Mouse (Mus musculus) MEL-GATA-1-ER (cell line): ENCODE data around the gene Tns3.

Experiments used
- DNase-seq: peaks from one replicate; pipeline ENCODE4 v3.0.0-alpha.2; 2012; ENCODE audit warnings: low read depth; ENCODE audit errors: extremely low read depth

Gene Tns3

DNA sequence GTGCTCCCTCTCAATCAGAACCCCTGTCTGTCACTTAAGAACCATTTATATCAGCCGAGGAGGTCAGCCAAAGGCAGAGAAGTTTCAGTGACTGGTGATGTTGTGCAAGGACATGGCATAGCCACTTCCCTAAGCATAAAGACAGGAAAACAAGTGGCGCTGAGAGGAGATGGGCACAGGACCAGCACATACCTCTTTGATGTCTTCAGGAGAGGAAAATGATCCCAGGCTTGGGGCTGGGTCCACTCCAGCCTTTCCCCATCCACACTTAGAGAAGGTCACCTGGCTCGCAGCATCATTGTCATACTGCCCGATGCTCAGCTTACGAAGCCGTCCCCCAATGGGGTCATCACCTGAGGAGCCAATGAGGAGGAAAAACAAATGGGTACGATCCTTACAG lies 185.0 kb downstream of the Tns3 start:
- no peak for DNase-seq

DNA sequence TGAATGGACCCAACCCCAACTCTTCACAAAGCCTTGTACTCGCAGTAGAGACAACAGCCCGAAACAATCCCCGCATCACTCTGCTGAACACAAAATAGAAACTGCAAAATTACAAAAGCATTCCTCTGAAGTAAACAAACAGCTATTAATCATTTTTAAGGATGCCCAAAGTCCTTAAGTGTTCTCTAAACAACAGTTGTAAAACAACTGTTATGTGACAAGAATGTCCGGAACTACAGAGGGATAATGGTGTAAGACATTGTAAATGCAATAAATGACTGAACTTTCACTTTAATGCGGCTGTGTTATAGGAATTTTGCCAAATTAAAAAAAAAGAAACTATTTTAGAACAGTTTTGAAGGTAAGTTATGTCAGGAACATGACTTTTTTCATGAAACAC lies 190.7 kb downstream of the Tns3 start:
- no peak for DNase-seq

DNA sequence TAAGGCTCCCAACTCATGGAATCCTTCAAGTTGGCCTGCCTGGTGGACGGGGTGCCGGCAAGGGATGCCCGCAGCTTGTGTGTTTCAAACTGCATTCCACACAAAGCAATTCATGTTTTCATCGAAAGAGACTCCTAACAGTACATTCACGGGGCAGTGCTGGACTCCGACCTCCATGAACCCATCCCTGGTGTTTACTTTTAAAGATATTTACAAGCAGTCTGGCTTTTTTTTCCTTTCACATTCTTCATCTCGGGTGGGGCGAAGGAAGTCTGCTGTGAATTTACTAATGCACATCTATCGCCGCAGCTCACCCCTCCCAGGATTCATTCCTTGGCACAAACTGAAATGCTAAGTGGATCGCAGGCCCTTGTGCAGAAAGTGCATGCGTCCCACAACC lies 191.9 kb downstream of the Tns3 start:
- no peak for DNase-seq

DNA sequence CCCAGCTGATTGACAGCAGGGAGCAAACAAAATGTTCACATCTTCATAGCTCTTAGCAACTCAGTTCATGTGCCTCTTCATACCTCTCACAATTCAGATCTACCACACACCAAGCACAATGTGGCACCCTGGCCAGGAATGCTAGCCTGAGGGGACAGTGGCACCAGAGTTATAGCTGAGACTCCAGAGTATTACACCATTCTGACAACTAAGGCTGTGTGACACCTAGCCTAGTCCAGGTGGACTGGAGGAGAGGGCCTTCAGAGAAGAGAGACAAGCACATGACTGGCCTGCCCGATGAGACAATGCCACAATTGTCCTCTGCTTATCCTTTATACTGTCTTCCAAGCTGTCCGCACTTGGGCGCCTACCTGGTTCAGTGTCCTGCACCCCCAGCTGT lies 192.8 kb downstream of the Tns3 start:
- no peak for DNase-seq

DNA sequence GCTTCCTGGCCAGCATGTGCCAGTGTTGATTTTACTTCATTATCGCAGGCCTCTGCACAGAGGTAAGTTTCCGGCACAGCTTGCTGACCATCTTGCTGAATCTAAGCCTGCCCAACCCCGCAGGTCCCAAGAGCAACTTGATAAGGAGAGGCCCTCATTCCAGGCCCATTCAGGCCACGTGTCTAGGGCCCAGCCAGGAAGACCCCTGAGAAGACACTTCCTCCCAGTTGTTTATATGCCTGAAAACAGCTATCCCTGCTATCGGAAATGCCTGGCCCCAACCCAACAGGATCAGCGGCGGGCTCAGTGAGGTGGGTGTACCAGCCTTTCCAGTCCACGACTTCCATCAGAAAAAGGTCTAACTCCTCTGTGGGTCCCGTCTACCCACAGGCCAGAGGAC lies 194.8 kb downstream of the Tns3 start:
- no peak for DNase-seq

DNA sequence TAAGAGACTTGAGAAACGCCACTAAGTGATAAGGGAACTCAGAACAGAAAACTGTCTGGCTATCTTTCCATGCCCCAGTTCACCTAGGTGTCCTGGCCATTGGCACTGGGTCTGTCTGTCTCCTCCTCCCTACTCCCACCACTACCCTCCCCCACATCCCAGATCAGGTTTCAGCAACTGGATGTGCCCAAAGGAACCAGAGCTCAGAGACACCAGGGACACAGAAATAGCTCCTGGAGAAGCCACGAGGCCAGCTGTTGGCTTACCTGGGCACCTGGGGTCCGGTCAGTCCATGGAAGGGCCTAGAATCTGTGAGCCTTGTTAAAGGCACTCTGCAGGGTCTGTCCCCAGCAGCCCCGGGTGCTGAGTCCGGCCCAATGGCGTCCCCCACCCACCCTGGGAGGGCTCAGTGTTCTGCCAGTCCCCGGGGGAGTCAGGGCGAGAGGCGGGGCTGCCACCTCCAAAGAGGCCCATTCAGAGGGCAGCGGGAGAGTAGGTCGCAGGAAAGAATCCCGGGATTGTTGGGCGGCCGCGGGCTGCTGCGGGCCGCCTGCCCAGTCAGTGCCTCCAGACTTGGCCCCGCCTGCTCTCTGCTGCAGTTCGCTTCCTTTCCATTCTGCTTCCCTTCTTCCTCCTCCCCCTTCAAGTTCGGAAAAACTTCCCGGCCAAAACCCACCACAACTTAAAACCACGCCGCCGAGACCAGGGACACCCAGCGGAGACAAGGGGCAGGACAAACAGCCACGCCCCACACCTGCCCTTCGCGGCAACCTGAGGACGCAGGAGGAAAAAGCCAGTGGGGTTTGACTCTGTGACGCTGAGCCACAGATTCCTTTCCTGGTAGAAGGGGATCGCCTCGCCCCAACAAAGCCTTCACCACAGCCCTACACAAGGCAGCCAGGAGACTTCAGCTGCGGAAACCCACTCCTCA lies 195.9 kb downstream of the Tns3 start:
- DNase-seq: no peak

DNA sequence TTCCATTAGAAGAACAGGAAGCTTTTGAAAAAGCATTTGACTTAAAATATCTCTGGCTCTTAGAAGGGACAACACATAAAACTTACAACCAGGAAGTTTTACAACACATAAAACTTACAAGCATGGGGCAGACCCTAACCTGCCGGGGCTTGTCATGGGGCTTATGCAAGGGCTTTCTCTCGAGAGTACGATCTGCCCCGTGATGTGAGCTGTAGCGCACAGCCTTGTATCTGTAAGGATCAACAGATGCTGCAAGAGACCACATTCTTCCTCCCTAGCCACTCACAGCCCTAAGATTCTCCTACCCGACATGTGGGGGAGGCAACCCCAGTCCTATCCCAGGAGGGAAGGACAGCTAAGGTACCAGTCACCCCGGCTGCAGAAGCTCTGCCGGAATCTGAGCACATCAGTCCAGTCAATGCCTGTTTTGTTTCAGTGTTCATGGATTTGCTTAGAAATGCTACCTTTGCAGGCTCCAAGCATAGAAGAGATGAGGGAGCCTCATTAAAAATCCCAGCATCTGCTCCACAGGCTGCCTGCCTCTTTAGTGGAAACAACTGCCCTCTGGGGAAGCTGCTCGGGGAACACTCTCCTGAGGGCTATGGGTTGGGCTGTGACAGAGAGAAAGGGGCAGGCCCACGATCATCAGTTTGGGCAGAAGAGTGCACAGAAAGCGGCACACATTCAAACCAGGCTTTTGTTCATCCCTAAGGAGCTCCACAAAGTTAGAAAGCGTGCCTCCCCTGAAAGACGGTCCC lies 196.8 kb downstream of the Tns3 start:
- no peak for DNase-seq

DNA sequence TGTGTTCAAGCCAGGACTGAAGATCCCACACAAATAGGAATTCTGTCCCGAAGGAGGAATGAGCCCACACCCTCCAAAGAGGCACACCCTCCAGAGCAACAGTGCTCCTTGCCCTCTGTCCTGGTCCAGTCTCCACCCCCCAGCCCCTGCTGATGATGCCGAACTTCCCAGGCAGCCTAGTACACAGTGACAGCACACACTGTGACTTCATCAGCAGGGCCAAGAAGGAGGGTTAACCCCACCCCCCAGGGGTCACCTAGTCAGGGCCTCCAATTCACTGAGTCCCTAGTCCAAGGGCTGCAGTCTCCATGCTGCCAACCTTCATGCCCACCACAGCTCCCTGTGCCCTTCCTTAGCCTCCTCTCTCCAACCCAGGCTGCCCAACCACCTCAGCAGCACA lies 200.5 kb downstream of the Tns3 start:
- no peak for DNase-seq

DNA sequence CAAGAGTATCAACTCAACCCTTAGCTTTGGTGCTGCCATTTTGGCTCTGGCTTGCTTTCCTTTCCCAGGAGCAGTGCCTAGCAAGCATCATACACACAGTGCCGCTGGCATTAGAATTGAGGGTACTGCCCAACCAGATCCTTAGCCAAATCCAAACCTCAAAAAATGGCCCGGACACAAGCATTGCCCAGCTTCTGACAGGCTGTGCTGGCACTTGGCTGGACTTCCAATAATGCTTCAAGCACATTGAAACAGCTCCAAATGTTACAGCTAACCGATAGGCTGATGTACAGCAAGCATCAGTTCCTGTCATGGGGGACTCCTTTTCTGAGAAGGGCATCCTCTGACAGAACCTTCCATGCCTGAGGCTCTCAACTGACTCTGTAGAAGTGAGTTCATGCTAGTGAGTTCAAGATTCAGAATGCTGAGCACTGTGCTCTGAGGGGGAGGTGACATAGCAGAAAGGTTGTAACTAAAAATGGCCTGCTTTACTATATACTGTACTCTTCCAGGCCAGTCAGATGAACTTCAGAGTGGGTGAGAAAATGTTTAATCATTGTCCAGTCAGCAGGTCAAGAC lies 201.4 kb downstream of the Tns3 start:
- no peak for DNase-seq

DNA sequence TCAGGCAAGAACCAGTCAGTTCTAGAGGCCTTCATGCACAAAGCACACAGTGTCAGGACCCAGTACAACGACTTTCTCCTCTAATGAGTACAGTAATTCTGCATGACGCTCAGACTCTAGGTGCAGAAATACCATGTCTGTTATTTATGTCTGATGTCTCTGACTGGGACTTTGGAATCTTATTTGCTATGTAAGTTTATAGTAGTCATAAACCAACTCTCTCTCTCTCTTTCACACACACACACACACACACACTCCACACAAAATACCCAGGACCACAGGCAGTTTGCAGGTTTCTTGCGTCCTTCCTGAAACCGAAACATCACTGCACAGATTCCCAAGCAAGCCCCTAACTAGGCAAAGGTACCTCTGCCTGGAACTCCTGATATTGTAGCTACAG lies 203.5 kb downstream of the Tns3 start:
- no peak for DNase-seq

DNA sequence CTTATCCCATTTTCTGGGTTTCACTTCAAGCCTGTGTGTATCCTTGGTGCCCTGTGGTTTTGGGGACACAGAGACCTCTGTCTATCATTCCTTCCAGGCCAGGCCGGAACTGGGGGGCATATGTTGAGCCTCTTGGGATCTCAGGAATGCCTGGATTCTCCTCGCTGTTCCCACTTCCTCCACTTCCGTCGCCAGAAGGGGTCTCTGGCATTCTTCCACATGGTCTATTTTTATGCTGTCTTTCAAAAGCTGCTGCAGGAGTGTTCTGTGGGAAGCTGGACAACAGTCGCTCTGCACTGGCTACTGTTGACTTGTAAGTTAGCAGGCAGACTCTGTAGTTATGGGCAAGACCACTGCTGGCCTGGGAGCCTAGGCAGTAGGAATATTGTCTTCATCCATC lies 206.4 kb downstream of the Tns3 start:
- DNase-seq: no peak

DNA sequence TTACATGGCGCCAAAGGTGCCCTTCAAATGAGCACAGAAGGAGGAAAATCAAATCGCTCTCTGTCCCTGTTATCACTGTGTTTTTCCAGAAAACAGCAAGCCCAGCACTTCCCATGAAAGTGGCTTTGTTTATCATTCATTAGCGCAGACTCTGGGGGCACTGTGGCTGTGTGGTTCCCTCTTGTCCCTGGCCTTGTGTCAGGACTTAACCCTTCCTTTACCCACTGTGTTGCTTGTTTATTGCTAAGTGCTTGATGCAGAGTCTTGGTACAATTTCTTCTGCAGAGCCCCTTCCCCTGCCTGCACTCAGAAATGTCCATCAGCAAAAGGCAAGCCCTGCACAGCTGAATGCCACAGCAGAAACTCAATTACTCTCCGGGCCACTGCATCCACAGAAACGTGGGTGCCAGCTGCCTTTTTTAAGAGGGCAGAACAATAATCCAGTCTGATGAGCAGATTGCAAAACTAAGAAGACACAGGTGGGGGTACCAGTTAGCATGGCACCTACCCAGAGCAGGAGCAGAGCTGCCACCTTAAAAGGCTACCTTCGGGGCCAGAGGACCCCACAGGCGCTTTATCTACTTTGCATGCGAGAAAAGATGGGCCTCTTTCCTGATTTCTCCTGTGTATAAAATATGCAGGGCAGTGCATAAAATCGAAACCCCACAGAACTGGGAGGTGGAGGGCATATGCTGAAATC lies 207.6 kb downstream of the Tns3 start:
- DNase-seq: no peak

DNA sequence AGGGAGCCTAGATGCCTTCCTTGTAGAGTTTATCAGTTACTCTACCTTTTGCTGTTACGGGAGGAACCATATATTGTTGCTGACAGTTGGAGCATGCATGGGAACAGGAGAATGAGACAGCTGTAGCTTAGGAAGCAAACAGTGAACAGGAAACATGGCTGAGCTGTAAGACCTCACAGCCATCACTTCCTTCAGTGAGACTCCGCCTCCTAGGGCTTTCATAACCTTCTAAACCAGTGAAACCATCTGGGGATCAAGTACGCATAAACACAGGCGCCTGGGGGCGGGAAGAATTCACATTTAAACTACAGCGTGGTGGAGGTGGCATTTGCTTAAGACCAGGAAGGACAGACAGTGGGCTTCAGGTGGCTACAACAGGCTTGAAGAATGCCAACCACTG lies 208.7 kb downstream of the Tns3 start:
- no peak for DNase-seq

DNA sequence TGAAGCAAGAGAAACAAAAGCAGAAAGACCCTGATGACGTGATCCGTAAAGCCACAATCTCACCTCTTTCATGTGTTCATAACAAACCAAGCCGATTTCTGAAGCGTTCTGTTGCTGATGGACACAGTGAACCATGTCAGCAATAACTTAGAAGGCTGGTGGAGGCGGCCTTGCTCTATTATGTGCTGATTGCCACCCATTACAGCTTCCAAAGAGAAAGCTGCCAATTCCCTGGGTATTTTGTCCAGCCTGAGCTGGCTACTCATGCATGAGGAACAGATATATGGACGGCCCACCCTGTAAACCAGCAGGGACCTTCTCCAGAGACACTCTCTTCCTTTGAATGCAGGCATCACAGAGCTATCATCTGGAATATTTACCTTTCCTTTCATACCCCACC lies 211.1 kb downstream of the Tns3 start:
- no peak for DNase-seq

DNA sequence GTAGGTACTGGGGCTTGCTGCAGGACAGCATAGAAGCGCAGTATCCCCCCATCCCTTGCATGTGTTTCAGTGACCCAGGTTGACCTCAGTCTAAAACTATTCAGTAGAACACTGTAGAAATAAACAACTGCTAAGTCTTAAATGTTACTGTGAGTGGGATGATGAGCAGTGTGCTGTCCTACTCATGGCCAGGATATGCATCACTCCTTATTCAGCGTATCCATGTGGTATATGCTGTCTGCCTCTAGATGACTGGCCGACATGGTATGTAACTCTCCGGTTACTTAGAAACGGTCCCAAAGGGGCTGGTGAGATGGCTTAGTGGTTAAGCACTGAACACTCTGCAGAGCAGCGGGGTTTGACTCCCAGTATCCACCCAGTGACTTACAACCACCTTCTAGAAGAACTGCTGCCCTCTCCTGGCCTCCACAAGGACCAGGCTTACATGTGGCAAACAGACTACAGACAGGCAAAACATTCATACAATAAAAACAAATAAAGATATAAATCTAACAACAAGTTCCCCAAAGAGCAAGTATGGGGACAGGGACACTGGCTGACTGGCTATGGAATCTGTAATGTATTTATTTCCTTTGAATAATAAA lies 212.6 kb downstream of the Tns3 start:
- DNase-seq: no peak

DNA sequence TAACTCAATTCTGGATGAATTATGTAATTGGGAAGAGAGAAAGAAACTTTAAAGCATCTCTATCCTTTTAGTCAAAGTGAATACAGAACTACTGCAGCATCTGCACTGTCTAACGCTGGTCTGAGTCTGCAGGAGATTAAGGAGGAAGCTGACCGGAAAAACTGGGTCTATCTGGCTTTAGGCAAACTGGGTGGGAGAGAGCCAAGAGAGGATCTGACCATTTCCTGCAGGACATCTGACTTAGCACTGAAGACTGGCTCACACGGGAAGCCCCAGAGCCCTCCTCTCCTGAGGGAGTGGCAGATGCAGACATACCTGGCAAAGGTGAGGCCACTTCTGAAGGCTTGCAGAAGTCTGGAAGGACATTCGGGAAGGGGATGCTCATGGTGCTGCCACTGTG lies 213.8 kb downstream of the Tns3 start:
- no peak for DNase-seq

DNA sequence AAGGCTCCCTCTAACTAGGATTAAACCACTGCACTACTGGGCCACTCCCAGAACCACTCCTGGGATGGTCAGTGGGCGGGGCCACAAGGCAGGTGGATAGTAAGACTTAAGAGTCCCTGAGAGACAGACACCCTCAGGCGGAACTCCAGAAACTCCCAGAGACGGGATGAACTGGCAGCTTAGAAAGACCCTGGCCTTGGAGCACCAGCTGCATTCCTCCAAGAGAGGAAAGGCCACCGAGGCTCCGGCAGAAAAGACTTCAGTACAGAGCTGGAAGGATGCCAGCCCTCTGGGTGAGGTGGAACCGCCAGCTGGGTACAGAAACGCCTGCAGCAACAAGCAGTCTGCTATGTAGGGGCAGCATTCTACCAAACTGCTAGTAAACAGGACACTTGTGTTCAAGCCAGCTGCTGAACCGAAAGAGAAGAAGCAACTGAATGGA lies 218.4 kb downstream of the Tns3 start:
- DNase-seq: no peak

DNA sequence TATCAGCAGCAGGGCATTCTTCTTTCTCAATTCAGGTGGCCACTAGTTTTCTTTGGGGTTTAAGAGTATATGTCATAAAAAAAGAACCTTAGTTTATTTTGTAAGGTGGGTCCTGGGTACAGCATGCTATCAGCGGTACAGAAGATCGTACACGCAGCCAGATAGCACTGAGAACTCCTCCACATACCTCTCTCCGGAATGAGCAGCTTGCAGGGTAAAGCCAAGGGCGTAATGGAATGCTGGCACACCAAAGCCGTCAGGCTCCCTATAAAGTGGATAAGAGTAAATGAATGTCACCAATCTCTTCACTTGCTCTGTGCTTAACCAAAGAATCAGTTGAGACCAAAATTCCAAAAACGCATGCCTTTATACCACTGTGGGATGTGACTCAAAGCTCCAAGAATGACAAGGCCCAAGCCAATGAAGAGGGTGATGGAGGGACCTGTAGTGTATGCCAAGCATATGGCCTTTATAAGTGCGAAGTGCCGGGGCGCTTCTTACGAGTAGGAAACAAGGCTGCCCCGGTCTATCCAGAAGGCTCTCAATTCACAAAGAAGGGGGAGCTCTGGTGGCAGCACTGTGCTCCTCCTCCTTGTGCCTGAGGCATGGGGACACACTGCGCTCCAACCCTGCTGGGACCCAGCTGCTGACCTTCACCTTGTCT lies 219.4 kb downstream of the Tns3 start:
- DNase-seq: no peak

DNA sequence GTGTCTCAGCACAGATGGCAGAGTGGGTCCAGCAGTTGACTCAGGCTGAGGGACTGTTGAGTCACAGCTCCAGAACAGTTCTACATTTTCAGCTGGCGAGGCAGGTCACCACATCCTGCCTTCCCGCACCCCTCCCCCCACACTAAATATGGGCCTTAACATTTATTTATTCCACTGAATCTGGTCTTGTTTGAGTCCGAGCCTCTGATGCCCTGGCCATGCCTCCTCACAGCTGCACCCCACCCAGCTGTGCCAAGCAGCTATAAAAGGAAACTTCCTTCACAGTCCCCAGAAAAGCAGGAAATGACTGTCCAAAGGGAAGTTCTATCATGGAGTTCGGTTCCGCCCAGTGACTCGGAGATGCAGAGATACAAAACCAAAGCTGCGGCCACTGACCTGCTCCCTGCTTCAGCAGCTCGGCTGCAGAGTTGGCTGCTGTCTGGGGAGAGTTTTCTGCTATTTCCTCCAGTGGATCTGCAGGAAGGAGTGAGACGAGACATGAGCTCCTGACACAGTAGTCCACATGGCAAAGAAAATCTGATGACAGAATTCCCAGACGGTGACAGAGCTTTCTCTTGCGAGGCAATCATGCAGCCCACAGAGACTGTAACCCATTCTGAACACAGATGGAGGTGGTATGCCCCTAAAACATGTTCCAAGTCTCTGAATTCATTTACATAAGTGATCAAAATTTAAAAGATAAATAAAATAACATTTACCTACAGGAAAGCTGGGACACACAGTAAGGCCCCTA lies 220.6 kb downstream of the Tns3 start:
- DNase-seq: no peak

DNA sequence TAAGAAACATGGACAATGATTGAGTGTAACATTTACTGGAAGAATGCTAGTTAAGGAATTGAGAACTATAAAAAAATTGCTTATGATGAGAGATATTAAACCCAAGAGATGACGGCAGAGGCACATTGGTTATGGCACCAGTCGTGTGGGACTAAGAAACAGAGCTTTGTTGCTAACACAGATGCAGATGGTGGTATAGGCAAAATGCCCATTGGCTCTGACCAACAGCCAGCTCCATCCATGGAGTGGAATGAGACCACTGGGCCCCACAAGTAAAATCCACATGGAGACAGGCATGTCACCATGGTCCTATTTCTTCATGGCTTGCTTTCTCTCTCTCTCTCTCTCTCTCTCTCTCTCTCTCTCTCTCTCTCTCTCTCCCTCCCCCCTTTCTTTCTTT lies 223.6 kb downstream of the Tns3 start:
- DNase-seq: no peak
